Mouse (Mus musculus) gastrocnemius, adult 8-10 months (tissue): ENCODE data around the gene Zhx3. TPM values are rescaled to one million over a fixed set of nuclear protein-coding genes. Genes with fewer than 3 reads are reported as not detected.
A peak's percentile ranks its signal among the peaks of the same experiment; 100 is the strongest.

Source experiments
- DNase-seq, 2 experiments: peaks; one replicate each; pipeline ENCODE4 v3.0.0; 2022; ENCODE audit warnings: low spot score in 2 of 2
- total RNA-seq, 4 experiments: library from RNA; stranded (reverse); gene quantifications; 2 replicates each; pipeline ENCODE4 v1.2.4; 2022

Zhx3 gene
- total RNA-seq, 4 experiments from 2014 or later = 18.9 to 27.5 (median 23.1) TPM

GRCm38 (mm10) chr2:160883912-160884311 is 11.1 kb upstream of the Zhx3 start:
- peak; percentile 69 to 85 for DNase-seq

- DNase-seq = peak in 1 of 2 experiments; percentile 22
Observed at GRCm38 (mm10) chr2:160882436-160882835, 9.6 kb upstream of the Zhx3 start.

- no peak for DNase-seq
Observed at GRCm38 (mm10) chr2:160881462-160882101, 8.8 kb upstream of the Zhx3 start.

DNA sequence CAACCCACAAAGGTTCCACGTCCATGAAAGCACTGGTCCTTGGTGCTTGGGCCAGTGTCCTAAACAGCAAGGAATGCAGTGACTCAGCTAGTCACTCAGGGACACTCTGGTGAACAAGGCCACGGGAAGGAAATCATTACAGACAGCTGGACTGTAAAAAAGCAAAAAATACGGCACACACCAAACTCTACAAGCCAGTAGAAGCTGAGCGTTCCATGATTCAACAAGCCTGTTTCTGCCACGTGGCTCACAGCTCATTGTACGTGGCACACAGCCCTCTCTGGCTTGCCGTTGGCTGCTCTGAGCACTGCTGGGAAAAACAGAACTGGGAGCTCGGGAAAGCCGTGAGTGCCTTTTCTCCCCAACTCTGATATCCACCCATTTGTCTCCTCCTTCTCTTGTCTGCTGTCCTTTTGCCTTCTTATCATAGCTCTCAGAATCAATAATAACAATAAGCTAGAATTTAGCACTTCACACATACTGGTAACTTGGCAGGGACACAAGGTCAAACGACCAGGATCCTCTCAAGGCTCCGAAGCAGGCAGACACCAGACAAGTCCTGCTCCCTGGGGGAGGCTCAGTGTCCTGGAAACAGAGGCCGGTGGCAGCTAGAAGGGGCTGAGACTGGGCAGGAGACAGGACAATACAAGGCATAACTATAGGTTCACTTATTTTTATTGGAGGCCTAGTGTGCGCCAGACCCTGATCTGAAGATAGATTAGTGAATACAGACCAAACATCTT is 7.8 kb upstream of the Zhx3 start, which contains the start of gene Lpin3:
Gene Lpin3, plus strand, starts transcription at position 218 of the 743 bp plus-strand sequence.
- DNase-seq = peak; percentile 72 to 77

DNA sequence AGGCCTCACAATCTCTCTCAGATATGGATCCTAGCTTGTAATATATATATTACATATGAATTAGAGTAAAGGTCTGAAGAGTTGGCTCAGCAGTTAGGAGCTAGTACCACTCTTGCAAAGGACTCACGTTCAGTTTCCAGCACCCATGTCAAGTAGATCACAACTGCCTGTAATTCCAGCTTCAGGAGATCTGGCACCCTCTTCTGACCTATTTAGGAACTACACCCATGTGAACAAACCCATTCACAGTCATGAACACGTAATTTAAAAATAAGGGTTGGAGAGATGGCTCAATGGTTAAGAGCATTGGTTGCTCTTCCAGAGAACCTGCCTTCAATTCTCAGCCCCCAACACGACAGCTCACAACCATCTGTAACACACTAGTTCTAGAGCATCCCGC is 3.3 kb upstream of the Zhx3 start:
- no peak for DNase-seq

DNA sequence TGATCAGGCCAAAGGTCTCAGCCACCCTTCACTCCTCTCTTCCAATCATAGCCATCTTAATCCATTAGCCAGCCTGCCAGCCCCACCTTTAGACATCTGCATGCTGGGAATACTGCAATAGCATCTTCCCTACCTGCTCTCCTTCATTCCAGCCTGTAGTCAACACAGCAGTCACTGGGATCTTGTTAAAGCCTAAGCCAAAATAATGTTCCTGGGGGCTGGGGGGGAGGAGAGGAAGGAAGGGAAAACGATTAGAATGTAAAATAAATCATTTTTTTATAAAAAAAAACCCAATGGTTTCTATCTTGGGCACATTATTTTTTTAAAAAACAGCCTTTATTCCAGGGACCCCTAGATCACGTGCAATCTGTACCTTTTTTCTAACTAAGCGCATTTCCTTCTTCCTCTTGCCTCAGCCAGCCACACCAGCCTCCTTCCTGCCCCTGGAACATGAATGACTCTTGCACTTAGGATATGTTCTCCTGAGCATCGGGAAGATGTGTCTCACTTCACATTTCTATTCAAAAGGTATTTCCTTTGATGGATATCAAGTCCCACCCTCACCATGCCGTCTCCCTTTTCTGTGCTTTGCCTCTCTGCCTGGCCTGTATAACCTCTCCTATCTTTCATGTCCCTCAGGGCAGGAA is 1.6 kb upstream of the Zhx3 start:
- no peak for DNase-seq

GRCm38 (mm10) chr2:160872395-160872794 is 403 bp downstream of the Zhx3 start:
- DNase-seq = peak; percentile 44 to 66

GRCm38 (mm10) chr2:160871310-160871709 is 1.5 kb downstream of the Zhx3 start:
- DNase-seq = no peak

- DNase-seq = no peak
Observed at GRCm38 (mm10) chr2:160869446-160869845, 3.4 kb downstream of the Zhx3 start.

DNA sequence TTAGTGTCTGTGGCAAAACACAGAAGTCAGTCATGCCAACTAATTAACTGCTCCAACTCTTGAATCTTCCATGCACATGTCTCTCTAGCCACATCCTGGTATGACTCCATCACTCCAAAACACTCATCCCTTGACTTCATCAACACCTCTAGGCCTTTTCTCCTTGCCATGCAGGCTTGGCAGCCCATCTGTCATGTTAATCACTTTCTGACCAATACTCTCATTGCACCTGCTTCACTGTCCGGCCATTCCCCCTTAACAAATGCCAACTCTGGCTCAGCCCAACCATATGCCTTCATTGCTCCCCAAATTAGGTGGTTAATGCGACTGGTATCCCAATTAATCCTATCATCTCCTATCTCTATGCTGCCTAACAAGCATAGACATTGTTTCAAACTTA is 7.5 kb downstream of the Zhx3 start:
- no peak for DNase-seq

- no peak for DNase-seq
Observed at GRCm38 (mm10) chr2:160864112-160864511, 8.7 kb downstream of the Zhx3 start.

DNA sequence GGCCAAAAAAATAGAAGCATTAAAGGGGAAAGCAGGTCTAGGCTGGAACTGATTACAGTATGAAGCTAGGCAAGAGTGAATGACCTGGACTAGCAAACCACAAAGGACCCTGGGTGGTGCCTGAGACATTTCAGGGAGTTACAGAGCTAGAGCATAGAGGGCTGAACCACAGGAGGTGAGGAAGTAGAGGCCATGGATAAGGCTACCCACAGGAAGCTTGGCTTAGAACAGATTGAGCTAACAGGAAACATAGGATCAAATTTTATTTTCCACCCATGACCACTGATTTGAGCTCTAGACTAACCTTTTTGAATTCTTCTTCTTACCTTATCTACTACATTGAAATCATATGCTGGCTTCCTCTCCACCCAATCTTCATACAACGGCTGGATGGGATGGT is 12.4 kb downstream of the Zhx3 start:
- DNase-seq = no peak

DNA sequence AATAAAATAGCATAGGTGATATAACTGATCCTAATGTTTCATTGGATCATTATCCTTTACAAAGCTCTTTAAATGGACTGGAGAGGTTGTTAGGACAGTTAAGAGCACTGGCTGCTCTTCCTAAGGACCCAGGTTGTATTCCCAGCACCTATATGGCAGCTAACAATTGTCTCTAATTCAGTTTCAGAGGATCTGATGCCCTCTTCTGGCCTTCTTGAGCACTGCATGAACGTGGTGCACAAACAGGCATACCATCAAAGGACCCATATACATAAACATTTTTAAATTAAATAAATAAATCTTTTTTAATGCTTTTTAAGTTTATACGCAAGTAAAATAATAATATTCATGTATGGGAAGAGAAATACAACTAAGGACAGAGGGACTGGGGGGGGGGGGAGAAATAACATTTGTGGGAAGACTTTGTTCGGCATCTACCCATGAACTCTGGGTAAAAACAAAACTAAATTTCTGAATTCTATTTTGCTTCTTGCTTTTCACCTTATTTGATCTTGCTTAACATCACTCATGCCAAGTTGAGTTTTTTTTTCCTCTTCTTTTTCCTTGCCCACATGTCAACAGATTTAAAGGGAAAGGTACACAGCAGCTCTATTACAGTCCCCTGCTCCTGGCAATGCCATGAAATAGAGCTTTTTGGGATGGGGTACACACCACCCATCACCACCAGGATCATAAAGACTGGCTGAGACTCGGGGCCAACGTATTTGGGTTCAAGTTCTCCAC is 16.3 kb downstream of the Zhx3 start:
- no peak for DNase-seq

DNA sequence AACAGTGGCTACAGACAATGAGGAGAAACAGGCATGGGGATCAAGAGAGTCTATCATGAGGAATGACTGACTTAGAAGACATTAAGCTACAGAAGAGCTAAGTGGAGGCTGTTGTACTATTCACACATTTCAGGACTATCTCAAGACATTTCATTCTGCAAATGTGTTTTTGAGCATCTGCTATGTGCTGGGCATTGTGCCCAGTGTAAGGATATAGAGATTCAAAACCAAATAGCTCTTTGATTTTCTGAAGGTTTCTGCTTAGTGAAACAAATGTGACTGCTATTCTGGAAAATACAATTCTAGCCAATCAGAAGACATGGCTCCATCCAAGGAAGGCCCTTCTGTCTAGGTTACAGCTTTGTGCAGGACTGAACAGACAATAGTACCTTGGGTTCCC is 18.1 kb downstream of the Zhx3 start:
- DNase-seq = no peak

DNA sequence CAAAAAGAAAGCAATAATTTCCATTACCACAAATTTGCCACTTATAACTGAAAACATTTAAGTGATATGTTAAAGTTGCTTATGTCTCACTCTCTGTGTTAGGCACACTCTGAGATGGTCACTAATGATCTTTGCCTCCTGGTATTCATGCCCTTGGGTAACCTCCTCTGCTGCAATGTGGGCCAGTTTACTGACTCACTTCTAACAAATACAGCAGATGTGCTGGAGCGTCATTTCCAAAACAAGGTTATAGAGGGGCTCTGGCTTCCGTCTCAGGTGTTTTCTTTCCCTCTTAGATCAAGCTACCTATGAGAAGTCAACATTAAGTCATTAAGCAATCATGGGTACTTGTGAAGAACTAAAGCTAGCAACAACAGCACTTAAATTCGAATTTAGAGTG is 22.4 kb downstream of the Zhx3 start:
- DNase-seq = no peak

GRCm38 (mm10) chr2:160849617-160850240 is 23.1 kb downstream of the Zhx3 start:
- no peak for DNase-seq

DNA sequence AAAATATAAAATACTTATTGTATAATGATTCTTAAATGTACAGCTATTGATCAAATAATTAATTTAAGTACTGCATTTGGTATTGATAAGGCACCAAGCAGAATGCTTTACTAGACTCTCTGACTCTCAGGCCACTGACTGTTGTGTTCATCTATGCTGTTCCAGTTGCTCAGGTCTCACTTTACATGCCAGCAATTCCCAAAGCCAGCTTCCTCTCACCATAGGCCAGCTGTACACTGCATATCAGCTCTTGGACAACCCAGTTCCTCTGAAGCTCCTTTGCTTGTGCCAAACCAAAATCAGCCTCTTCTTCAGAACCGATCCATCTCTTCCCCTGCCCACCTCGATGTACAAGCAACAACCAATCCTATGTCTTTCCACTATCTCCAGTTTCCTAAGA is 24.6 kb downstream of the Zhx3 start:
- peak in 1 of 2 experiments; percentile 6 for DNase-seq

- no peak for DNase-seq
Observed at GRCm38 (mm10) chr2:160847664-160848063, 25.1 kb downstream of the Zhx3 start.

DNA sequence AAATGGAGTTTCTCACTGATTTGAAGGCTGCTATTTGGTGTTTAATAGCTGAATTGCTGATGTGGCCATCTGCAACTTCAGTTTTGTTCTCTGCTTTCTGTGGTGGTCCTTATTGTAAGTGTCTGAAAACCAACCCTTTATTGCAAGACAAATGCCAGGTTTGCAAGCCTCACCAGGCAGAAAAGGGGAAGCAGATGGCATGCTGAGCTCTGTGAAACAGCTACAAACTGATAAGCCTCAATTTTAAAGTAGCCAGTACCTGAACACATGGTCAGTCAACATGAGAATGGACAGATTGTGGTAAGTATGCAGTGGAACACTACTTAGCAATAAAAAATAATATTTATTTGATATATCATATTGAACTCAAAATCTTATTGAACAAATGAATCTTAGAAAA is 32.0 kb downstream of the Zhx3 start:
- no peak for DNase-seq

GRCm38 (mm10) chr2:160810802-160811201 is 62.0 kb downstream of the Zhx3 start:
- no peak for DNase-seq

DNA sequence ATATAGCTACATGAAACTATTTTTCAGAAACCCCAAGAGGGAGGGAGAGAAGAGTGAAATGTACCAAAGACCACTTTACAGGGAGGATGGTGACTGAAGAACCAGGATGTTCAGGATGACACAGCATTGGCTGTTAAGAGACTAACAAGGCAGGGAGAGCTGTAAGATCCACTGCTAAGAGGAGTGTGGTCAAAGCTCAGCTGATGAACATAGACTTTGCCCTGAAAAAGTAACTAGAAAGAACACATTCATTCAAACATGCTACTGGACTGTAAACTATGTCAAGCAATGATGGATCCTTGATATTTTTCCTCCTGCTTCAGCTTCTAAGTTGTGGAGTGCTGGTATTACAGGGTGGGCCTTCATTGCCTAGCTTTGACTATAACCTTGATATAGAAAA is 62.4 kb downstream of the Zhx3 start:
- no peak for DNase-seq
